Mouse (Mus musculus) liver, adult 2 months (tissue): ENCODE measurements at regions not wholly inside any gene's neighbourhood (a gene's known extent, or its start where the extent isn't known, plus 50 kb on each side); places are given as distances from the start of the nearest gene placed in this dataset.

Source experiments
- DNase-seq: peaks from one replicate; pipeline ENCODE4 v3.0.0-alpha.2; 2011; ENCODE audit warnings: low read depth, low spot score; ENCODE audit errors: extremely low read depth
- H3K27ac ChIP-seq: fragments of 200-500 bp; replicated peaks from 2 replicates; pipeline ENCODE4 v1.5.1; 2012; ENCODE audit warnings: low read depth, mild to moderate bottlenecking, control low read depth, inconsistent platforms, low read length; ENCODE audit not compliant: insufficient read depth
- H3K27me3 ChIP-seq: fragments of 200-500 bp; 2 replicates; pipeline ENCODE4 v1.6.1; 2012; ENCODE audit warnings: mild to moderate bottlenecking, moderate library complexity, low read length, inconsistent platforms; ENCODE audit not compliant: control insufficient read depth, insufficient read depth
- H3K36me3 ChIP-seq: fragments of 200-500 bp; 2 replicates; pipeline ENCODE4 v1.6.1; 2012; ENCODE audit warnings: low read length, inconsistent platforms; ENCODE audit not compliant: control insufficient read depth, insufficient read depth
- H3K4me1 ChIP-seq: fragments of 200-500 bp; 2 replicates; pipeline ENCODE4 v1.6.1; 2011; ENCODE audit warnings: low read length; ENCODE audit not compliant: control insufficient read depth, insufficient read depth
- H3K4me3 ChIP-seq: fragments of 200-500 bp; 2 replicates; pipeline ENCODE4 v1.5.1; 2011; ENCODE audit warnings: low read depth, mild to moderate bottlenecking, control low read depth, low read length, moderate library complexity; ENCODE audit not compliant: insufficient read depth
- H3K79me2 ChIP-seq: fragments of 200-500 bp; 2 replicates; pipeline ENCODE4 v1.6.1; 2012; ENCODE audit warnings: inconsistent platforms, mild to moderate bottlenecking, low read length, moderate library complexity; ENCODE audit not compliant: control insufficient read depth, insufficient read depth
- H3K9ac ChIP-seq: fragments of 200-500 bp; 2 replicates; pipeline ENCODE4 v1.6.1; 2012; ENCODE audit warnings: low read depth, mild to moderate bottlenecking, control low read depth, inconsistent platforms, low read length
- CTCF ChIP-seq: fragments of 200-500 bp; IDR thresholded peaks from 2 replicates; pipeline ENCODE4 v1.5.1; 2011; ENCODE audit warnings: low read depth, low read length, control low read depth
- POLR2A ChIP-seq: fragments of 200-500 bp; IDR thresholded peaks from 2 replicates; pipeline ENCODE4 v1.6.1; 2011; ENCODE audit warnings: low read length, control low read depth; ENCODE audit not compliant: insufficient read depth; ENCODE audit errors: extremely low read depth
- WGBS: fragments of 180-500 bp; shearing (Covaris S2); methylation state at CpG from one replicate; pipeline ENCODE4 v1.1.7; 2018; 5-methylcytosine and 5-hydroxymethylcytosine counted together

DNA sequence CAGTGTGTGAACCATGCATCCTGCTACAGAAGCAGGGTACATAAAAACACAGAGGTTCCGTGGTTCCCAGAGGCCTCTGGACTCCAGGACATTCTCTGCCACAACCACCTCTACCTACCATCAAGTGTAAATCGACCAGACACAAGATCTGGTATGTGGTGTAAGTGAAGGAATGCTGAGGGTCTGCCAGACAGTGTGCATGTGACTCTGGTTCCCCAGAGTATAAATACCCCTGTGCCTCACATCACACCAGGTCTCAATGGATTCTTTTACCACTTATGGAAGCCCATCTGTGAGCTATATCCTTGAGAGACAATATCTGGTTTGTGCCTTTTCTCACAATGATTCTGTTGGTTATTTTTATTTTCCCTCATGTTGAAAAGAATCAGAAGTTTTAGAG is 563.0 kb downstream of the Pdcd6ip start:
- Histone ChIP-seq H3K4me3 (no peak overlapping the region), H3K9ac (no peak overlapping the region), H3K79me2 (no peaks in the 10 kb centered on the region), H3K36me3 (no peaks in the 10 kb centered on the region), H3K4me1 (no peaks in the 10 kb centered on the region; the same call in 1 of the 2 replicates), H3K27ac (no peak overlapping the region), H3K27me3 (no peaks in the 10 kb centered on the region)
- WGBS, result 57% methylated on average over 2 of the region's 2 CpGs
- no peak for TF ChIP-seq CTCF
- no peak for TF ChIP-seq POLR2A
- DNase-seq, result no peak

GRCm38 (mm10) chr9:113134611-113135010 is 573.4 kb downstream of the Pdcd6ip start:
- WGBS, result 96% methylated on average over 3 of the region's 3 CpGs
- no peaks in the 10 kb centered on the region; the same call in 1 of the 2 replicates for H3K79me2 ChIP-seq
- H3K27me3 ChIP-seq, result no peaks in the 10 kb centered on the region
- no peaks in the 10 kb centered on the region; the same call in 1 of the 2 replicates for H3K36me3 ChIP-seq
- H3K4me1 ChIP-seq, result no peaks in the 10 kb centered on the region
- H3K27ac ChIP-seq, result no peak overlapping the region
- no peak overlapping the region for H3K4me3 ChIP-seq
- no peak overlapping the region for H3K9ac ChIP-seq
- no peak for DNase-seq
- TF ChIP-seq POLR2A, result no peak
- TF ChIP-seq CTCF, result no peak

GRCm38 (mm10) chr9:113123004-113123692 is 584.9 kb downstream of the Pdcd6ip start:
- DNase-seq, result peak; percentile 96
- H3K9ac ChIP-seq, result peak overlapping the region; percentile 87
- peak overlapping the region; percentile 70 for H3K4me3 ChIP-seq
- peaks cover 3% of the 10 kb centered on the region for H3K36me3 ChIP-seq
- H3K4me1 ChIP-seq, result peaks cover 38% of the 10 kb centered on the region
- H3K79me2 ChIP-seq, result peaks cover 11% of the 10 kb centered on the region
- no peak for TF ChIP-seq CTCF
- no peak for TF ChIP-seq POLR2A
- no peaks in the 10 kb centered on the region for H3K27me3 ChIP-seq
- whole genome bisulfite sequencing, result 18% methylated on average over 7 of the region's 7 CpGs
- peak overlapping the region; percentile 99 for H3K27ac ChIP-seq

- Histone ChIP-seq H3K4me1 (peaks cover 35% of the 10 kb centered on the region), H3K4me3 (peak overlapping the region; percentile 70), H3K27me3 (no peaks in the 10 kb centered on the region), H3K36me3 (no peaks in the 10 kb centered on the region; the same call in 1 of the 2 replicates), H3K9ac (peak overlapping the region; percentile 67), H3K79me2 (peaks cover 14% of the 10 kb centered on the region), H3K27ac (peak overlapping the region; percentile 99)
- DNase-seq, result peak; percentile 94
- 21% methylated on average over 3 of the region's 3 CpGs for WGBS
- TF ChIP-seq CTCF (no peak), POLR2A (no peak)
Measured at GRCm38 (mm10) chr9:113122253-113122749, 585.8 kb downstream of the Pdcd6ip start.

GRCm38 (mm10) chr9:113120385-113120784 is 587.7 kb downstream of the Pdcd6ip start:
- peak overlapping the region; percentile 63 for H3K27ac ChIP-seq
- H3K79me2 ChIP-seq, result peaks cover 9% of the 10 kb centered on the region
- DNase-seq, result no peak
- H3K4me3 ChIP-seq, result no peak overlapping the region
- TF ChIP-seq CTCF (no peak), POLR2A (no peak)
- H3K27me3 ChIP-seq, result no peaks in the 10 kb centered on the region
- H3K9ac ChIP-seq, result no peak overlapping the region
- no peaks in the 10 kb centered on the region for H3K36me3 ChIP-seq
- peaks cover 31% of the 10 kb centered on the region for H3K4me1 ChIP-seq

DNA sequence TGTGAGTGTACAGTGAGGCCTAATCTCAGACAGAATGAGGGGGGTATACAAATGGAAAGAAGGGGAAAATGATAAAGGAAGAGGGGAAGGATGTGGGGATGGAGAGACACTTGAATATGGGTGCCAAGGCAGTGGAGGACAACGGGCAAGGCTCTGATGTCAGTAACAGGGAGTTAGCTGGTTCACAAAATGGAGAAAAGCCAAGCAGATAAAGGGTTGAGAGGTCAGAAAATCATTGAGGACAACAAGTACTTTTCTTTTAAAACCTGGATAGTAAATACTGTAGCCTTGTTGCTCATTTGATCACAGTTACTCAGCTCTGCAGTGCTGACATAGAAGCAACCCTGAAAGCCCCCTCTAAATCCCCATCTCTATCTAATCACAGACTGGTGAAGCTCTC is 588.3 kb downstream of the Pdcd6ip start:
- no peaks in the 10 kb centered on the region for H3K36me3 ChIP-seq
- DNase-seq, result peak; percentile 98
- peaks cover 28% of the 10 kb centered on the region for H3K4me1 ChIP-seq
- H3K27me3 ChIP-seq, result no peaks in the 10 kb centered on the region
- WGBS, result 24% methylated on average over 1 of the region's 1 CpGs
- peak overlapping the region; percentile 63 for H3K27ac ChIP-seq
- H3K79me2 ChIP-seq, result peaks cover 9% of the 10 kb centered on the region
- H3K4me3 ChIP-seq, result no peak overlapping the region
- H3K9ac ChIP-seq, result no peak overlapping the region
- TF ChIP-seq POLR2A (no peak), CTCF (no peak)
